Mouse (Mus musculus): Measurements from ENCODE around the gene Pramel7. TPM values are rescaled to one million over a fixed set of nuclear protein-coding genes. Genes with fewer than 3 reads are reported as not detected.

Pramel7 gene
- polyA plus RNA-seq, 1 experiment from 2014 or later, result not detected

GRCm38 (mm10) chr2:87482276-87482675 lies 14.6 kb downstream of the Pramel7 start:
- H3K4me1 ChIP-seq (ENCODE audit: insufficient read depth, low read length), result no peaks in the 10 kb centered on the region
- no peaks in the 10 kb centered on the region for H3K36me3 ChIP-seq (ENCODE audit: insufficient read depth, low read length)
- H3K9me3 ChIP-seq (ENCODE audit: low read length), result no peaks in the 10 kb centered on the region
- H3K4me2 ChIP-seq (replicated peaks; ENCODE audit: low read depth, low read length), result no peak overlapping the region
- no peak overlapping the region for H3K9ac ChIP-seq (replicated peaks; ENCODE audit: low read length)
- 80% methylated on average over 2 of the region's 2 CpGs for WGBS
- H3K27me3 ChIP-seq (ENCODE audit: insufficient read depth, low read length), result no peaks in the 10 kb centered on the region
- H3K27ac ChIP-seq (ENCODE audit: low read length), result no peak overlapping the region
- no peak overlapping the region for H3K4me3 ChIP-seq (ENCODE audit: low read length)
- no peak for ATAC-seq (ENCODE audit: low FRiP score, low TSS enrichment)

- Histone ChIP-seq H3K4me2 (replicated peaks; ENCODE audit: low read depth, low read length) (no peak overlapping the region), H3K27me3 (ENCODE audit: insufficient read depth, low read length) (no peaks in the 10 kb centered on the region), H3K27ac (ENCODE audit: low read length) (no peak overlapping the region), H3K36me3 (ENCODE audit: insufficient read depth, low read length) (no peaks in the 10 kb centered on the region), H3K4me3 (ENCODE audit: low read length) (no peak overlapping the region), H3K9me3 (ENCODE audit: low read length) (no peaks in the 10 kb centered on the region), H3K4me1 (ENCODE audit: insufficient read depth, low read length) (no peaks in the 10 kb centered on the region), H3K9ac (replicated peaks; ENCODE audit: low read length) (no peak overlapping the region)
- ATAC-seq (ENCODE audit: low FRiP score, low TSS enrichment), result no peak
- 83% methylated on average over 4 of the region's 4 CpGs for WGBS
Observed at GRCm38 (mm10) chr2:87481158-87481557, 15.7 kb downstream of the Pramel7 start.

- no peak for ATAC-seq (ENCODE audit: low FRiP score, low TSS enrichment)
- Histone ChIP-seq H3K4me2 (replicated peaks; ENCODE audit: low read depth, low read length) (no peak overlapping the region), H3K4me3 (ENCODE audit: low read length) (no peak overlapping the region), H3K9ac (replicated peaks; ENCODE audit: low read length) (no peak overlapping the region), H3K4me1 (ENCODE audit: insufficient read depth, low read length) (no peaks in the 10 kb centered on the region), H3K27me3 (ENCODE audit: insufficient read depth, low read length) (no peaks in the 10 kb centered on the region), H3K9me3 (ENCODE audit: low read length) (no peaks in the 10 kb centered on the region), H3K27ac (ENCODE audit: low read length) (no peak overlapping the region), H3K36me3 (ENCODE audit: insufficient read depth, low read length) (no peaks in the 10 kb centered on the region)
Observed at GRCm38 (mm10) chr2:87480207-87480606, 16.7 kb downstream of the Pramel7 start.

- no peak overlapping the region for H3K27ac ChIP-seq (ENCODE audit: low read length)
- ATAC-seq (ENCODE audit: low FRiP score, low TSS enrichment), result no peak
- WGBS, result 93% methylated on average over 4 of the region's 4 CpGs
- no peak overlapping the region for H3K4me2 ChIP-seq (replicated peaks; ENCODE audit: low read depth, low read length)
- H3K9me3 ChIP-seq (ENCODE audit: low read length), result no peaks in the 10 kb centered on the region
- no peak overlapping the region for H3K9ac ChIP-seq (replicated peaks; ENCODE audit: low read length)
- no peaks in the 10 kb centered on the region for H3K36me3 ChIP-seq (ENCODE audit: insufficient read depth, low read length)
- no peaks in the 10 kb centered on the region for H3K4me1 ChIP-seq (ENCODE audit: insufficient read depth, low read length)
- H3K27me3 ChIP-seq (ENCODE audit: insufficient read depth, low read length), result no peaks in the 10 kb centered on the region
- H3K4me3 ChIP-seq (ENCODE audit: low read length), result no peak overlapping the region
Observed at GRCm38 (mm10) chr2:87461769-87462168, 35.1 kb downstream of the Pramel7 start.

GRCm38 (mm10) chr2:87453662-87454061 lies 43.2 kb downstream of the Pramel7 start, which contains the start of gene Olfr1126:
Gene Olfr1126, plus strand, starts transcription at chr2:87453962.
- no peaks in the 10 kb centered on the region for H3K9me3 ChIP-seq (ENCODE audit: low read length)
- no peaks in the 10 kb centered on the region for H3K36me3 ChIP-seq (ENCODE audit: insufficient read depth, low read length)
- H3K4me3 ChIP-seq (ENCODE audit: low read length), result no peak within 1 kb of the TSS
- H3K9ac ChIP-seq (replicated peaks; ENCODE audit: low read length), result no peak within 1 kb of the TSS
- no peak within 1 kb of the TSS for H3K27ac ChIP-seq (ENCODE audit: low read length)
- no peak for ATAC-seq (ENCODE audit: low FRiP score, low TSS enrichment)
- no peaks in the 10 kb centered on the region for H3K4me1 ChIP-seq (ENCODE audit: insufficient read depth, low read length)
- H3K4me2 ChIP-seq (replicated peaks; ENCODE audit: low read depth, low read length), result no peak within 1 kb of the TSS
- H3K27me3 ChIP-seq (ENCODE audit: insufficient read depth, low read length), result no peaks in the 10 kb centered on the region

Other genes with a start within 250 kb of the Pramel7 start
- gene Olfr1115, start 249.1 kb downstream of the Pramel7 start, polyA plus RNA-seq (2015; fragmentation: Nextera tagmentation; extraction: Ambion mirVana), result not detected in 2 replicates
- not detected in 2 replicates for gene Olfr1116, start 229.6 kb downstream of the Pramel7 start, polyA plus RNA-seq (2015; fragmentation: Nextera tagmentation; extraction: Ambion mirVana)
- not detected in 2 replicates for gene Olfr1118, start 189.5 kb downstream of the Pramel7 start, polyA plus RNA-seq (2015; fragmentation: Nextera tagmentation; extraction: Ambion mirVana)
- gene Olfr1120, start 142.3 kb downstream of the Pramel7 start, polyA plus RNA-seq (2015; fragmentation: Nextera tagmentation; extraction: Ambion mirVana), result not detected in 2 replicates
- gene Olfr1121, start 127.2 kb downstream of the Pramel7 start, polyA plus RNA-seq (2015; fragmentation: Nextera tagmentation; extraction: Ambion mirVana), result not detected in 2 replicates
- gene Olfr1122, start 111.2 kb downstream of the Pramel7 start, polyA plus RNA-seq (2015; fragmentation: Nextera tagmentation; extraction: Ambion mirVana), result not detected in 2 replicates
- not detected in 2 replicates for gene Olfr1123, start 80.5 kb downstream of the Pramel7 start, polyA plus RNA-seq (2015; fragmentation: Nextera tagmentation; extraction: Ambion mirVana)
- gene Olfr1124, start 66.8 kb downstream of the Pramel7 start, polyA plus RNA-seq (2015; fragmentation: Nextera tagmentation; extraction: Ambion mirVana), result 0.09 TPM in 1 of 2 replicates, not detected in the other
- gene Olfr1126, start 43.1 kb downstream of the Pramel7 start, polyA plus RNA-seq (2015; fragmentation: Nextera tagmentation; extraction: Ambion mirVana), result not detected in 2 replicates
- not detected in 2 replicates for gene Pramel6, start 9.5 kb upstream of the Pramel7 start, polyA plus RNA-seq (2015; fragmentation: Nextera tagmentation; extraction: Ambion mirVana)
- not detected in 2 replicates for gene Olfr153, start 34.7 kb upstream of the Pramel7 start, polyA plus RNA-seq (2015; fragmentation: Nextera tagmentation; extraction: Ambion mirVana)
- gene Olfr1128, start 48.4 kb upstream of the Pramel7 start, polyA plus RNA-seq (2015; fragmentation: Nextera tagmentation; extraction: Ambion mirVana), result not detected in 2 replicates
- not detected in 2 replicates for gene Olfr1129, start 76.8 kb upstream of the Pramel7 start, polyA plus RNA-seq (2015; fragmentation: Nextera tagmentation; extraction: Ambion mirVana)
- gene Olfr1130, start 109.1 kb upstream of the Pramel7 start, polyA plus RNA-seq (2015; fragmentation: Nextera tagmentation; extraction: Ambion mirVana), result not detected in 2 replicates
- gene Olfr1131, start 130.0 kb upstream of the Pramel7 start, polyA plus RNA-seq (2015; fragmentation: Nextera tagmentation; extraction: Ambion mirVana), result not detected in 2 replicates
- not detected in 2 replicates for gene Olfr1132, start 140.4 kb upstream of the Pramel7 start, polyA plus RNA-seq (2015; fragmentation: Nextera tagmentation; extraction: Ambion mirVana)
- gene Olfr1133, start 150.3 kb upstream of the Pramel7 start, polyA plus RNA-seq (2015; fragmentation: Nextera tagmentation; extraction: Ambion mirVana), result not detected in 2 replicates
- not detected in 2 replicates for gene Olfr1134, start 161.4 kb upstream of the Pramel7 start, polyA plus RNA-seq (2015; fragmentation: Nextera tagmentation; extraction: Ambion mirVana)
- gene Olfr1135, start 176.6 kb upstream of the Pramel7 start, polyA plus RNA-seq (2015; fragmentation: Nextera tagmentation; extraction: Ambion mirVana), result not detected in 2 replicates
- gene Olfr1136, start 196.9 kb upstream of the Pramel7 start, polyA plus RNA-seq (2015; fragmentation: Nextera tagmentation; extraction: Ambion mirVana), result not detected in 2 replicates
- not detected in 2 replicates for gene Olfr1137, start 216.1 kb upstream of the Pramel7 start, polyA plus RNA-seq (2015; fragmentation: Nextera tagmentation; extraction: Ambion mirVana)
- not detected in 2 replicates for gene Olfr1138, start 242.9 kb upstream of the Pramel7 start, polyA plus RNA-seq (2015; fragmentation: Nextera tagmentation; extraction: Ambion mirVana)
- not detected in 2 replicates for gene Olfr1140, start 246.7 kb upstream of the Pramel7 start, polyA plus RNA-seq (2015; fragmentation: Nextera tagmentation; extraction: Ambion mirVana)